In genomic region chr17:25112423-25112810, GRCm38 (mm10) we compare ENCODE assay signal across 23 mouse cellular contexts. TPM values are rescaled to one million over a fixed set of nuclear protein-coding genes. Genes with fewer than 3 reads are reported as not detected.
DNase-seq lines count a peak whose midpoint lies in the region; ATAC-seq and TF ChIP-seq lines count a peak whose summit lies in the region.
"Had no signal": no experiment of that assay in that cellular context is flagged by ENCODE, and none has a peak within 500 bp of the region (broad histone marks: within the 10 kb centered on the region; RNA-seq: fewer than 3 reads in every experiment).

No protein-coding gene starts in this region.

- intact Hi-C loops in gastrocnemius, adult 2 months (cut with DNase I), result no loop called here

- no peak for TF ChIP-seq CTCF in gastrocnemius, adult 2 months (IDR thresholded peaks at IDR 0.05)

- peak overlapping the region; percentile 85 for H3K27ac ChIP-seq in gastrocnemius, adult 2 months
- peak overlapping the region; percentile 23; the same call in 1 of the 2 replicates for H3K27ac ChIP-seq in hindbrain, embryonic 15.5 days (replicated peaks)
- no peak overlapping the region for H3K27ac ChIP-seq in hindbrain, embryonic 11.5 days (ENCODE audit: low read depth, low read length)
- peak overlapping the region; percentile 31 for H3K27ac ChIP-seq in lung, embryonic 15.5 days
- H3K27ac ChIP-seq: embryonic facial prominence, embryonic 15.5 days; liver, embryonic 12.5 days; midbrain, embryonic 10.5 days; neural tube, embryonic 12.5 days; stomach, embryonic 15.5 days had no signal

- H3K9ac ChIP-seq in hindbrain, embryonic 15.5 days, result no peak overlapping the region
- H3K9ac ChIP-seq in hindbrain, embryonic 11.5 days (ENCODE audit: low read depth, low read length), result no peak overlapping the region
- H3K9ac ChIP-seq in lung, embryonic 15.5 days, result no peak overlapping the region
- H3K9ac ChIP-seq: embryonic facial prominence, embryonic 15.5 days; liver, embryonic 12.5 days; stomach, embryonic 15.5 days had no signal

- no peak overlapping the region for H3K4me2 ChIP-seq in hindbrain, embryonic 15.5 days
- no peak overlapping the region for H3K4me2 ChIP-seq in hindbrain, embryonic 11.5 days (replicated peaks; ENCODE audit: low read depth, low read length)
- H3K4me2 ChIP-seq in lung, embryonic 15.5 days, result no peak overlapping the region
- H3K4me2 ChIP-seq: embryonic facial prominence, embryonic 15.5 days; liver, embryonic 12.5 days; neural tube, embryonic 12.5 days; stomach, embryonic 15.5 days had no signal

- H3K4me1 ChIP-seq in hindbrain, embryonic 15.5 days (replicated peaks), result peaks cover 27% of the 10 kb centered on the region
- H3K4me1 ChIP-seq in hindbrain, embryonic 11.5 days (replicated peaks; ENCODE audit: control insufficient read depth, insufficient read depth, low read length), result 0 out of 2 replicates have a peak, but pooled peaks cover 3% of the 10 kb centered on the region
- H3K4me1 ChIP-seq in lung, embryonic 15.5 days, result peaks cover 17% of the 10 kb centered on the region

- H3K27me3 ChIP-seq in hindbrain, embryonic 15.5 days, result no peaks in the 10 kb centered on the region
- H3K27me3 ChIP-seq in hindbrain, embryonic 11.5 days (ENCODE audit: control insufficient read depth, insufficient read depth, low read length), result no peaks in the 10 kb centered on the region
- H3K27me3 ChIP-seq in lung, embryonic 15.5 days, result no peaks in the 10 kb centered on the region
- H3K27me3 ChIP-seq: embryonic facial prominence, embryonic 15.5 days; liver, embryonic 12.5 days; neural tube, embryonic 12.5 days; Patski; stomach, embryonic 15.5 days had no signal

- DNase-seq in gastrocnemius, adult 2 months, result no peak
- no peak for DNase-seq in gastrocnemius, adult 8-10 months (ENCODE audit: low spot score in 2 of 2)
- no peak for DNase-seq in hindbrain, embryonic 11.5 days (ENCODE audit: low spot score)
- DNase-seq in lung, postnatal 10 days, result no peak
- DNase-seq in retina, postnatal 1 day, result no peak
- DNase-seq: thymus, adult 2 months had no signal

- H3K9me3 ChIP-seq in hindbrain, embryonic 15.5 days, result no peaks in the 10 kb centered on the region
- no peaks in the 10 kb centered on the region for H3K9me3 ChIP-seq in hindbrain, embryonic 11.5 days (ENCODE audit: control insufficient read depth, low read length)
- no peaks in the 10 kb centered on the region for H3K9me3 ChIP-seq in lung, embryonic 15.5 days
- H3K9me3 ChIP-seq: embryonic facial prominence, embryonic 15.5 days; liver, embryonic 12.5 days; midbrain, embryonic 10.5 days; neural tube, embryonic 12.5 days; stomach, embryonic 15.5 days had no signal

- H3K4me3 ChIP-seq in gastrocnemius, adult 2 months, result peak overlapping the region; percentile 40
- no peak overlapping the region for H3K4me3 ChIP-seq in hindbrain, embryonic 15.5 days
- no peak overlapping the region for H3K4me3 ChIP-seq in hindbrain, embryonic 11.5 days (ENCODE audit: low read depth, low read length)
- no peak overlapping the region for H3K4me3 ChIP-seq in lung, embryonic 15.5 days
- H3K4me3 ChIP-seq: embryonic facial prominence, embryonic 15.5 days; liver, embryonic 12.5 days; midbrain, embryonic 10.5 days; neural tube, embryonic 12.5 days; stomach, embryonic 15.5 days had no signal

- peaks cover 15% of the 10 kb centered on the region for H3K36me3 ChIP-seq in hindbrain, embryonic 15.5 days
- 0 out of 2 replicates have a peak, but pooled peaks cover 3% of the 10 kb centered on the region for H3K36me3 ChIP-seq in hindbrain, embryonic 11.5 days (ENCODE audit: control insufficient read depth, insufficient read depth, low read length)
- H3K36me3 ChIP-seq in lung, embryonic 15.5 days, result peaks cover 29% of the 10 kb centered on the region

- 77% methylated on average over 3 of the region's 3 CpGs for WGBS in hindbrain, embryonic 15.5 days
- 81% methylated on average over 3 of the region's 3 CpGs for WGBS in hindbrain, embryonic 11.5 days
- 74% methylated on average over 3 of the region's 3 CpGs for WGBS in lung, embryonic 15.5 days

- ATAC-seq in hindbrain, embryonic 15.5 days (ENCODE audit: low FRiP score, low read depth), result no peak
- ATAC-seq in hindbrain, embryonic 11.5 days (ENCODE audit: low FRiP score), result no peak
- ATAC-seq in lung, embryonic 15.5 days (ENCODE audit: borderline replicate concordance, extremely low read depth, low FRiP score, low TSS enrichment), result no peak
- ATAC-seq: activated CD4-positive, CD25-positive, alpha-beta regulatory T cell, adult 4 months; inflammation-experienced regulatory T-cells, adult 6 months; liver, embryonic 12.5 days; Patski had no signal

RNA-seq across cellular contexts. Expression of gene Telo2, which starts 3.4 kb away (rescaled TPM):
- total RNA-seq in gastrocnemius, adult 2 months (2021), result 10 to 100 TPM in 1 of 2 experiments, 1 to 10 TPM in 1; 4.5 to 11.4 TPM
- 1 to 10 TPM; 4.2 to 8.6 (median 6.0) TPM for total RNA-seq in gastrocnemius, adult 8-10 months (2022)
- polyA plus RNA-seq in hindbrain, embryonic 15.5 days (2015; fragmentation: Nextera tagmentation; extraction: Ambion mirVana), result 51.3 and 58.9 TPM in 2 replicates
- 23.5 and 28.8 TPM in 2 replicates for polyA plus RNA-seq in hindbrain, embryonic 11.5 days (2014; fragmentation: Nextera tagmentation; extraction: Ambion mirVana)
- polyA plus RNA-seq in lung, embryonic 15.5 days (2015; fragmentation: Nextera tagmentation; extraction: Ambion mirVana), result 42.2 and 46.3 TPM in 2 replicates

RNA-seq across cellular contexts. Expression of gene Ptx4, which starts 8.1 kb away (rescaled TPM):
- 1 to 10 TPM; 2.2 to 6.1 TPM for total RNA-seq in gastrocnemius, adult 2 months (2021)
- total RNA-seq in gastrocnemius, adult 8-10 months (2022), result 1 to 10 TPM in 1 of 4 experiments, under 1 TPM in 3; 0.58 to 2.4 (median 0.79) TPM
- polyA plus RNA-seq in hindbrain, embryonic 15.5 days (2015; fragmentation: Nextera tagmentation; extraction: Ambion mirVana), result not detected in 2 replicates
- not detected in 2 replicates for polyA plus RNA-seq in hindbrain, embryonic 11.5 days (2014; fragmentation: Nextera tagmentation; extraction: Ambion mirVana)
- polyA plus RNA-seq in lung, embryonic 15.5 days (2015; fragmentation: Nextera tagmentation; extraction: Ambion mirVana), result 0.14 TPM in 1 of 2 replicates, not detected in the other
- total RNA-seq: adrenal gland, postnatal 14 days had no signal
- polyA plus RNA-seq: activated CD4-positive, CD25-positive, alpha-beta regulatory T cell, adult 4 months; inflammation-experienced regulatory T-cells, adult 6 months; kidney, embryonic 16.5 days; liver, embryonic 12.5 days; midbrain, embryonic 10.5 days; neural tube, embryonic 12.5 days; spleen, adult 2 months; thymus, adult 2 months had no signal

RNA-seq across cellular contexts. Expression of gene Clcn7, which starts 20.8 kb away (rescaled TPM):
- 10 to 100 TPM; 16.2 to 19.2 TPM for total RNA-seq in gastrocnemius, adult 2 months (2021)
- 10 to 100 TPM; 13.0 to 18.3 (median 16.0) TPM for total RNA-seq in gastrocnemius, adult 8-10 months (2022)
- 29.4 and 32.2 TPM in 2 replicates for polyA plus RNA-seq in hindbrain, embryonic 15.5 days (2015; fragmentation: Nextera tagmentation; extraction: Ambion mirVana)
- 16.6 and 18.7 TPM in 2 replicates for polyA plus RNA-seq in hindbrain, embryonic 11.5 days (2014; fragmentation: Nextera tagmentation; extraction: Ambion mirVana)
- 21.4 and 22.4 TPM in 2 replicates for polyA plus RNA-seq in lung, embryonic 15.5 days (2015; fragmentation: Nextera tagmentation; extraction: Ambion mirVana)

RNA-seq across cellular contexts. Expression of gene Tmem204, which starts 29.0 kb away (rescaled TPM):
- total RNA-seq in gastrocnemius, adult 2 months (2021), result 10 to 100 TPM in 1 of 2 experiments, 1 to 10 TPM in 1; 8.3 to 21.5 TPM
- 10 to 100 TPM in 1 of 4 experiments, 1 to 10 TPM in 3; 7.9 to 10.7 (median 8.2) TPM for total RNA-seq in gastrocnemius, adult 8-10 months (2022)
- polyA plus RNA-seq in hindbrain, embryonic 15.5 days (2015; fragmentation: Nextera tagmentation; extraction: Ambion mirVana), result 10.9 TPM in 2 replicates
- 9.3 and 10.7 TPM in 2 replicates for polyA plus RNA-seq in hindbrain, embryonic 11.5 days (2014; fragmentation: Nextera tagmentation; extraction: Ambion mirVana)
- 88.2 and 93.2 TPM in 2 replicates for polyA plus RNA-seq in lung, embryonic 15.5 days (2015; fragmentation: Nextera tagmentation; extraction: Ambion mirVana)

RNA-seq across cellular contexts. Expression of gene Ccdc154, which starts 49.8 kb away (rescaled TPM):
- total RNA-seq in gastrocnemius, adult 2 months (2021), result not detected
- not detected for total RNA-seq in gastrocnemius, adult 8-10 months (2022)
- polyA plus RNA-seq in hindbrain, embryonic 15.5 days (2015; fragmentation: Nextera tagmentation; extraction: Ambion mirVana), result not detected in 2 replicates
- polyA plus RNA-seq in hindbrain, embryonic 11.5 days (2014; fragmentation: Nextera tagmentation; extraction: Ambion mirVana), result not detected in 2 replicates
- polyA plus RNA-seq in lung, embryonic 15.5 days (2015; fragmentation: Nextera tagmentation; extraction: Ambion mirVana), result 0.44 and 0.50 TPM in 2 replicates
- total RNA-seq: adrenal gland, postnatal 14 days; left cerebral cortex, adult 18-20 months had no signal
- polyA plus RNA-seq: activated CD4-positive, CD25-positive, alpha-beta regulatory T cell, adult 4 months; cortical plate, adult 2 months; heart, embryonic 14.5 days; inflammation-experienced regulatory T-cells, adult 6 months; kidney, embryonic 16.5 days; limb, embryonic 11.5 days; liver, embryonic 12.5 days; midbrain, embryonic 10.5 days; neural tube, embryonic 12.5 days; spleen, adult 2 months had no signal
